In genomic region chr10:127512307-127512666, GRCm38 (mm10) we compare ENCODE assay signal across 8 mouse cellular contexts. TPM values are rescaled to one million over a fixed set of nuclear protein-coding genes. Genes with fewer than 3 reads are reported as not detected.
A peak's percentile ranks its signal among the peaks of the same experiment; 100 is the strongest.
DNase-seq lines count a peak whose midpoint lies in the region; ATAC-seq and TF ChIP-seq lines count a peak whose summit lies in the region.

No protein-coding gene starts in this region.

- peaks cover 2% of the 10 kb centered on the region; the same call in 1 of the 2 replicates for H3K27me3 ChIP-seq in heart, adult 2 months (ENCODE audit: control insufficient read depth, insufficient read depth, low read length)
- H3K27me3 ChIP-seq in CH12.LX (replicated peaks) = peaks cover 17% of the 10 kb centered on the region
- peaks cover 11% of the 10 kb centered on the region; the same call in 1 of the 2 replicates for H3K27me3 ChIP-seq in forebrain, embryonic 15.5 days
- H3K27me3 ChIP-seq in liver, embryonic 14.5 days (ENCODE audit: control insufficient read depth, insufficient read depth, low read length) = peaks cover 71% of the 10 kb centered on the region

- intact Hi-C loops in heart, adult 2 months (cut with DNase I) = loop anchor here (5.0 kb wide), 1 partner anchor 110 kb away; the partner anchor contains the start of gene Lrp1

- TF ChIP-seq CTCF in heart, adult 2 months (IDR thresholded peaks at IDR 0.05) = no peak
- TF ChIP-seq CTCF in CH12.LX (conservative IDR thresholded peaks at IDR 0.05 in 1 of 2, IDR thresholded peaks at IDR 0.05 in 1 of 2; ENCODE audit: low read depth in 2 of 2, low read length in 2 of 2) = peak in 1 of 2 experiments; percentile 45; a peak in 1 of 4 replicates
- TF ChIP-seq CTCF in liver, embryonic 14.5 days (IDR thresholded peaks at IDR 0.05; ENCODE audit: low read depth) = no peak

- in situ Hi-C loops in CH12.LX (cut with MboI; ENCODE audit: low pct_ligation_motif_present, low pct_unique_long_range_greater_than_20kb, low sequenced_read_pairs) = no loop called here

- no peak for ATAC-seq in forebrain, embryonic 15.5 days (replicated peaks)
- no peak for ATAC-seq in liver, embryonic 14.5 days (ENCODE audit: insufficient read depth)
- ATAC-seq in megakaryocyte progenitor cell, adult 5-6 weeks (replicated peaks; ENCODE audit: poor library complexity) = no peak

- H3K4me1 ChIP-seq in heart, adult 2 months (ENCODE audit: control insufficient read depth, insufficient read depth, low read length) = peaks cover 6% of the 10 kb centered on the region; the same call in 1 of the 2 replicates
- peaks cover 30 to 67% of the 10 kb centered on the region in 2 experiments for H3K4me1 ChIP-seq in CH12.LX (ENCODE audit: control insufficient read depth in 1 of 2, insufficient read depth in 2 of 2)
- peaks cover 69% of the 10 kb centered on the region for H3K4me1 ChIP-seq in forebrain, embryonic 15.5 days
- H3K4me1 ChIP-seq in liver, embryonic 14.5 days (replicated peaks; ENCODE audit: control insufficient read depth in 2 of 2, insufficient read depth in 2 of 2, low read length in 1 of 2) = peaks cover 12 to 28% of the 10 kb centered on the region in 2 experiments

- H3K36me3 ChIP-seq in heart, adult 2 months (ENCODE audit: control insufficient read depth, insufficient read depth, low read length) = no peaks in the 10 kb centered on the region
- H3K36me3 ChIP-seq in CH12.LX (replicated peaks in 1 of 2; ENCODE audit: control insufficient read depth in 1 of 2, insufficient read depth in 1 of 2, low read length in 1 of 2) = peaks cover 8 to 23% of the 10 kb centered on the region in 2 experiments
- no peaks in the 10 kb centered on the region for H3K36me3 ChIP-seq in forebrain, embryonic 15.5 days
- peaks cover 3% of the 10 kb centered on the region for H3K36me3 ChIP-seq in liver, embryonic 14.5 days (replicated peaks; ENCODE audit: control insufficient read depth, insufficient read depth, low read depth)

- no peaks in the 10 kb centered on the region for H3K79me2 ChIP-seq in heart, adult 2 months (replicated peaks; ENCODE audit: control insufficient read depth, insufficient read depth, low read length)
- H3K79me2 ChIP-seq in CH12.LX (replicated peaks; ENCODE audit: control insufficient read depth, extremely low read depth, insufficient read depth, poor library complexity, severe bottlenecking) = no peaks in the 10 kb centered on the region

- no peak for TF ChIP-seq RAD21 in CH12.LX (IDR thresholded peaks at IDR 0.05; ENCODE audit: low read depth, low read length)

- H3K9me3 ChIP-seq in CH12.LX (replicated peaks; ENCODE audit: low read length) = no peaks in the 10 kb centered on the region
- no peaks in the 10 kb centered on the region for H3K9me3 ChIP-seq in forebrain, embryonic 15.5 days
- H3K9me3 ChIP-seq in liver, embryonic 14.5 days (ENCODE audit: control insufficient read depth, low read length) = no peaks in the 10 kb centered on the region

- no peak for TF ChIP-seq EP300 in heart, adult 2 months (IDR thresholded peaks at IDR 0.05; ENCODE audit: insufficient read depth, low read depth, low read length)
- no peak for TF ChIP-seq EP300 in CH12.LX (IDR thresholded peaks at IDR 0.05; ENCODE audit: low read length)
- TF ChIP-seq EP300 in liver, embryonic 14.5 days (IDR thresholded peaks at IDR 0.05; ENCODE audit: low read depth) = no peak

- H3K27ac ChIP-seq in heart, adult 2 months = no peak overlapping the region; the same call in 1 of the 2 replicates
- H3K27ac ChIP-seq in CH12.LX (ENCODE audit: insufficient read depth, low read depth) = peak overlapping the region; percentile 88
- peak overlapping the region; percentile 99 for H3K27ac ChIP-seq in forebrain, embryonic 15.5 days (replicated peaks)
- no peak overlapping the region for H3K27ac ChIP-seq in liver, embryonic 14.5 days

- H3K4me3 ChIP-seq in heart, adult 2 months = peak overlapping the region; percentile 49
- peak overlapping the region; percentile 55 to 67 (median 59) for H3K4me3 ChIP-seq in CH12.LX (replicated peaks in 1 of 3; ENCODE audit: low read depth in 2 of 3, low read length in 2 of 3, poor library complexity in 1 of 3)
- H3K4me3 ChIP-seq in forebrain, embryonic 15.5 days = peak overlapping the region; percentile 51
- peak overlapping the region in 1 of 2 experiments; percentile 40; a peak in 2 of 4 replicates for H3K4me3 ChIP-seq in liver, embryonic 14.5 days (ENCODE audit: insufficient read depth in 1 of 2, low read depth in 2 of 2, low read length in 2 of 2)

- TF ChIP-seq POLR2A in heart, adult 2 months (IDR thresholded peaks at IDR 0.05; ENCODE audit: insufficient read depth, low read depth, low read length) = no peak
- no peak; the same call in 1 of the 2 replicates for TF ChIP-seq POLR2A in CH12.LX (IDR thresholded peaks at IDR 0.05; ENCODE audit: low read depth, low read length)

- WGBS in heart, adult 2 months = 8% methylated on average over 7 of the region's 7 CpGs
- WGBS in forebrain, embryonic 15.5 days = 5% methylated on average over 7 of the region's 7 CpGs
- 3% methylated on average over 7 of the region's 7 CpGs for WGBS in liver, embryonic 14.5 days (ENCODE audit: insufficient replicate concordance)

- dilution Hi-C loops in CH12.LX (cut with MboI; ENCODE audit: extremely low pct_ligation_motif_present, extremely low pct_unique_long_range_greater_than_20kb, low sequenced_read_pairs) = no loop called here

- peak overlapping the region; percentile 86 for H3K4me2 ChIP-seq in CH12.LX (ENCODE audit: insufficient read depth, low read depth, poor library complexity, severe bottlenecking)
- H3K4me2 ChIP-seq in forebrain, embryonic 15.5 days (replicated peaks) = peak overlapping the region; percentile 95
- H3K4me2 ChIP-seq in liver, embryonic 14.5 days (ENCODE audit: low read depth) = peak overlapping the region; percentile 58

- no peak for DNase-seq in heart, adult 2 months
- no peak for DNase-seq in heart, postnatal 4 days
- DNase-seq in CH12.LX (ENCODE audit: extremely low read depth) = no peak
- DNase-seq in liver, embryonic 14.5 days (ENCODE audit: low read depth in 3 of 3, low spot score in 3 of 3) = no peak
- DNase-seq in natural killer cell, adult 2 months (ENCODE audit: low spot score in 2 of 2) = no peak
- DNase-seq in kidney, adult 9 months = no peak

- H3K9ac ChIP-seq in heart, adult 2 months (ENCODE audit: low read depth, low read length) = peak overlapping the region; percentile 33; the same call in 1 of the 2 replicates
- H3K9ac ChIP-seq in CH12.LX (ENCODE audit: insufficient read depth, low read depth) = peak overlapping the region; percentile 86
- H3K9ac ChIP-seq in forebrain, embryonic 15.5 days (replicated peaks) = peak overlapping the region; percentile 91
- no peak overlapping the region for H3K9ac ChIP-seq in liver, embryonic 14.5 days (replicated peaks)

TF ChIP-seq in CH12.LX, 34 proteins besides CTCF, POLR2A, EP300 and RAD21 (continues in another document):
- no peak for TF ChIP-seq USF2 (conservative IDR thresholded peaks at IDR 0.05; ENCODE audit: low read depth, low read length)

RNA-seq across cellular contexts. Expression of gene Ndufa4l2, which starts 2.5 kb away (rescaled TPM):
- 10 to 100 TPM; 20.1 to 27.9 TPM for total RNA-seq in heart, adult 2 months (2021)
- 45.1 and 64.4 TPM in 2 replicates for polyA plus RNA-seq in heart, adult 2 months (2012; rRNA removed)
- 10 to 100 TPM; 34.2 to 34.9 TPM for total RNA-seq in heart, postnatal 4 days (2021)
- total RNA-seq in CH12.LX (2012; rRNA removed) (0.47 and 0.80 TPM in 2 replicates), CH12.LX (2014; rRNA removed) (not detected in 2 replicates)
- polyA plus RNA-seq in CH12.LX (2012; ENCODE audit: insufficient read length, low read depth) = not detected in 2 replicates
- 17.1 and 18.0 TPM in 2 replicates for polyA plus RNA-seq in forebrain, embryonic 15.5 days (2015; fragmentation: Nextera tagmentation; extraction: Ambion mirVana)
- polyA plus RNA-seq in liver, embryonic 14.5 days (2012; rRNA removed) = 2.1 and 3.6 TPM in 2 replicates
- 2.0 and 5.8 TPM in 2 replicates for polyA plus RNA-seq in liver, embryonic 14.5 days (2014; fragmentation: Nextera tagmentation; extraction: Ambion mirVana)
- not detected in 2 replicates for total RNA-seq in megakaryocyte progenitor cell, adult 5-6 weeks (2015)
- total RNA-seq in megakaryocyte progenitor cell, adult 5-6 weeks (2017) = not detected in 2 replicates

RNA-seq across cellular contexts. Expression of gene Shmt2, which starts 10.0 kb away (rescaled TPM):
- total RNA-seq in heart, adult 2 months (2021) = 10 to 100 TPM; 42.6 to 43.4 TPM
- 60.9 and 67.0 TPM in 2 replicates for polyA plus RNA-seq in heart, adult 2 months (2012; rRNA removed)
- 10 to 100 TPM; 43.7 to 45.1 TPM for total RNA-seq in heart, postnatal 4 days (2021)
- total RNA-seq in CH12.LX (2012; rRNA removed) (252 and 317 TPM in 2 replicates), CH12.LX (2014; rRNA removed) (267 and 273 TPM in 2 replicates)
- polyA plus RNA-seq in CH12.LX (2012; ENCODE audit: insufficient read length, low read depth) = 315 and 353 TPM in 2 replicates
- 75.2 and 78.5 TPM in 2 replicates for polyA plus RNA-seq in forebrain, embryonic 15.5 days (2015; fragmentation: Nextera tagmentation; extraction: Ambion mirVana)
- 81.0 and 88.6 TPM in 2 replicates for polyA plus RNA-seq in liver, embryonic 14.5 days (2012; rRNA removed)
- 82.7 and 88.2 TPM in 2 replicates for polyA plus RNA-seq in liver, embryonic 14.5 days (2014; fragmentation: Nextera tagmentation; extraction: Ambion mirVana)
- total RNA-seq in megakaryocyte progenitor cell, adult 5-6 weeks (2015) = 91.3 and 92.6 TPM in 2 replicates
- 95.8 and 100 TPM in 2 replicates for total RNA-seq in megakaryocyte progenitor cell, adult 5-6 weeks (2017)

RNA-seq across cellular contexts. Expression of gene Stac3, which starts 10.8 kb away (rescaled TPM):
- 1 to 10 TPM in 1 of 2 experiments, under 1 TPM in 1; 0.21 to 1.2 TPM for total RNA-seq in heart, adult 2 months (2021)
- 0.86 and 1.7 TPM in 2 replicates for polyA plus RNA-seq in heart, adult 2 months (2012; rRNA removed)
- 1 to 10 TPM; 1.8 to 1.9 TPM for total RNA-seq in heart, postnatal 4 days (2021)
- total RNA-seq in CH12.LX (2012; rRNA removed) = 0.08 and 0.42 TPM in 2 replicates
- 0.50 TPM in 1 of 2 replicates, not detected in the other for total RNA-seq in CH12.LX (2014; rRNA removed)
- polyA plus RNA-seq in CH12.LX (2012; ENCODE audit: insufficient read length, low read depth) = 0.79 and 0.93 TPM in 2 replicates
- 1.5 and 1.6 TPM in 2 replicates for polyA plus RNA-seq in forebrain, embryonic 15.5 days (2015; fragmentation: Nextera tagmentation; extraction: Ambion mirVana)
- polyA plus RNA-seq in liver, embryonic 14.5 days (2012; rRNA removed) = 0.16 and 0.37 TPM in 2 replicates
- not detected in 2 replicates for polyA plus RNA-seq in liver, embryonic 14.5 days (2014; fragmentation: Nextera tagmentation; extraction: Ambion mirVana)
- total RNA-seq in megakaryocyte progenitor cell, adult 5-6 weeks (2015) = 0.20 and 0.25 TPM in 2 replicates
- total RNA-seq in megakaryocyte progenitor cell, adult 5-6 weeks (2017) = 1.1 TPM in 1 of 2 replicates, not detected in the other

RNA-seq across cellular contexts. Expression of gene Nxph4, which starts 22.1 kb away (rescaled TPM):
- under 1 TPM; 0.34 to 0.68 TPM for total RNA-seq in heart, adult 2 months (2021)
- 0.39 and 0.41 TPM in 2 replicates for polyA plus RNA-seq in heart, adult 2 months (2012; rRNA removed)
- under 1 TPM; 0.83 to 0.97 TPM for total RNA-seq in heart, postnatal 4 days (2021)
- total RNA-seq in CH12.LX (2012; rRNA removed) (0.13 TPM in 1 of 2 replicates, not detected in the other), CH12.LX (2014; rRNA removed) (not detected in 2 replicates)
- 0.14 and 0.15 TPM in 2 replicates for polyA plus RNA-seq in CH12.LX (2012; ENCODE audit: insufficient read length, low read depth)
- 38.9 and 40.2 TPM in 2 replicates for polyA plus RNA-seq in forebrain, embryonic 15.5 days (2015; fragmentation: Nextera tagmentation; extraction: Ambion mirVana)
- not detected in 2 replicates for polyA plus RNA-seq in liver, embryonic 14.5 days (2012; rRNA removed)
- 0.13 TPM in 1 of 2 replicates, not detected in the other for polyA plus RNA-seq in liver, embryonic 14.5 days (2014; fragmentation: Nextera tagmentation; extraction: Ambion mirVana)
- not detected in 2 replicates for total RNA-seq in megakaryocyte progenitor cell, adult 5-6 weeks (2015)
- not detected in 2 replicates for total RNA-seq in megakaryocyte progenitor cell, adult 5-6 weeks (2017)

Comparison
In these comparisons a context has a peak if more than half of its experiments do, and no peak if none do; other contexts are left out.
1. H3K27ac ChIP-seq: peak in CH12.LX (single experiment) and forebrain, embryonic 15.5 days (single experiment); none in heart, adult 2 months (single experiment) and liver, embryonic 14.5 days (single experiment).
2. RNA of gene Ndufa4l2, which starts 2.5 kb away (total RNA-seq): 34.2 to 34.9 TPM in heart, postnatal 4 days and 20.1 to 27.9 TPM in heart, adult 2 months; 0.47 to 0.80 TPM in CH12.LX and not detected in megakaryocyte progenitor cell, adult 5-6 weeks; every median in the first group is over 10 times any median in the second.
3. Peak in every context shown above with its lines, with median percentiles within 50 percentile points of each other: H3K4me2 ChIP-seq.